Mouse (Mus musculus) frontal cortex, adult (tissue): ENCODE measurements around the gene Bcl2l1.

Source experiments
- ATAC-seq: cut with Nextera tagmentation; 2 replicates; pipeline ENCODE4 v1.9.2; 2017; ENCODE audit warnings: mild to moderate bottlenecking, moderate library complexity, mixed read lengths; ENCODE audit not compliant: low TSS enrichment

Gene Bcl2l1

DNA sequence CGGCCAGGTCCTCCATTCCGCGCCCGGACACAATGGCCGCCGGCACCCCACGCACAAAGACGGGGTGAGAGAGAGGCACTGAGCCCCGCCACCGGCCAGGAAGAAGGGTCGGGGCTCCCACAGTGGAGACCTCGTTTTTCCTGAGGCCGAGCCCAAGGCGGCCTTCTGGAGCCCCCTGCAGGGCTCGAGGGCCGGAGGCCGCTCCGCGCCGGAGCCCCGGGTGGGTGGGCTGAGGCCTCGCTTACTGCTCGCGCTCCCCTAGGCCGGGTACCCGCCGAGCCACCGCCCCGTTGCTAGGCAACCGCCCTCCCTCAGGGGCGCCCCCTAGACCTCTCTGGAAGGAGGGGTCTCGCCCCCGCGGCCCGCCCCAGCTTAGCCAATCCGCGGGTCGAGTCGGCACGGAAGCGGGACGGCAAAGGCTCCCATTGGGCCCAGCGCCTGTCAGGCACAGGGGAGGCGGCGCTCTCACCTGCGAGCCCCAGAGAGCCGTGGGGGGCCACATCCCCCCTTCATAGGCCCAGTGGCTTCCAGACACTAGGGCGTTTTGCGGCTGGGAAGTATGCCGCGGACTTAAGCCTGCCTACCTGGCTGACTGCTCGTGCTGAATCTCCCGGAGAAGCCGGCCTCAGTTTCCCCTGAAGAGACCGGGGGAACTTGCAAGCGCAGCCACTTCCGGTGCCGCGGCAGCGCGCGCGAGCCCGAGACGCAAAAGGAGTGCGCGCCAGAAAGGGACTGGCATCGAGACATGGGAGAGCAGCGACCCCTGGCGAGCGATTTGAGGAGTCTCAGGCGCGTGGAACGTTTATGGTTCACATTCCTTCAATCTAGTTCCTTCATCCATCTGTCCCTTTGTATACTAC is at the start of gene Bcl2l1:
Gene Bcl2l1, minus strand, starts transcription at position 710 of the 860 bp plus-strand sequence.
- ATAC-seq: peak; percentile 92

- ATAC-seq: no peak
Measured at GRCm38 (mm10) chr2:152880898-152881297, 49.4 kb upstream of the Bcl2l1 start.

DNA sequence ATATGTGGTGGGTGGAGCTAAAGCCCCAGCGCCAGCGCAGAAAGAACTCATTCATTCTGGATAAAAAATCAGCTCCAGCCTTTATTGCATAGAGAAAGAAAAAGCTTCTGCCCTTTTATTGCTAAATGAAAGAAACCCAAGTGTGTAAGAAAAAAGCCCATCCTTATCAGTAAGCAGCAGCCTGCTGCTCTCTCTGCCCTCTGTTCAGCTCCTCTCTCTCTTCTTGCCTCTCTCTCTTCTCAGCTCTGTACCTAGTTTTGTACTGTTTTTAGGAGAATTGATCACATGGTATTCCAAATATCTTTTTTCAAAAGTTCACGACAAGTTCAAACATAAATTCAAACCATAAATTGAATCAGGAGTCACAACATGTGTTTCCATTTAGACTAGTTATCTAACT is 46.7 kb upstream of the Bcl2l1 start:
- ATAC-seq: no peak

DNA sequence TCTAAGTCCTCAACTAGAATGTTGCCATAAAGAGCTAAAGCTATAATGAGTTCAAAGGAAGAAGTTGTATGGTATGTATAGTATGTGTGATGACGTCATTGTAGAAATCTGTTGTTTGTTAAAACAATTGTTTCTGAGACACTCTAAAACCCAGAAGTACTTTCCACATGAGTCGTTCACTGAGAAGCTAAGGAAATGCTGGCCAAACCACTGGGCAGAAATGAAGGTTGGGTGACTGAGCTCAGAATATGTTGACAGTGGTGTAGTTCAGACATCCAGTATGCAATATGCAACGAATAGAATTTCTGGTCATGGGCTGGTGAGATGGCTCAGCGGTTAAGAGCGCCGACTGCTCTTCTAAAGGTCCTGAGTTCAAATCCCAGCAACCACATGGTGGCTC is 31.8 kb upstream of the Bcl2l1 start:
- no peak for ATAC-seq

- no peak for ATAC-seq
Measured at GRCm38 (mm10) chr2:152862638-152863037, 31.1 kb upstream of the Bcl2l1 start.

- ATAC-seq: no peak
Measured at GRCm38 (mm10) chr2:152861891-152862290, 30.4 kb upstream of the Bcl2l1 start.

DNA sequence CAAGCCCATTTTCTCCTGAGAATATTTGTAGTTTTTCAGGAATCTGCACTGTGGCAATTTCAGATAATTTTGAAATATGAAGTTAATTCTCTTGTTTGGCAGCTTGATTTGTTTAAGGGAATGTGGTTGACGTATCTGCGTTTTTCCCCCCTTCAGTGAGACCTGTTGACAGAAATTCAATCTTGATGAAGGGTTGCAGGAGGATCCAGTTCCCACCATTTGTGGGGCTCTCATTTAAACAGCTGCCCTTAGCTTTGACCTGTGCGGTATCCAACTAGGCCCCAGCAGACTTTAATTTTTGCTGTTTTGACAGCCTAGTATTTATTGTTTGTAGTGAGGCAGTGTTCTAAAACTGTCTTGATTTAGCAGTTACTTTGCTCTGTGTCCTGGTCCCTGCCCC is 28.0 kb upstream of the Bcl2l1 start:
- ATAC-seq: no peak

- ATAC-seq: no peak
Measured at GRCm38 (mm10) chr2:152848466-152848865, 16.9 kb upstream of the Bcl2l1 start.

- ATAC-seq: peak; percentile 100
Measured at GRCm38 (mm10) chr2:152847815-152848302, 16.3 kb upstream of the Bcl2l1 start, which contains the start of gene Tpx2. Gene Tpx2 (plus strand): TSS chr2:152847964.

DNA sequence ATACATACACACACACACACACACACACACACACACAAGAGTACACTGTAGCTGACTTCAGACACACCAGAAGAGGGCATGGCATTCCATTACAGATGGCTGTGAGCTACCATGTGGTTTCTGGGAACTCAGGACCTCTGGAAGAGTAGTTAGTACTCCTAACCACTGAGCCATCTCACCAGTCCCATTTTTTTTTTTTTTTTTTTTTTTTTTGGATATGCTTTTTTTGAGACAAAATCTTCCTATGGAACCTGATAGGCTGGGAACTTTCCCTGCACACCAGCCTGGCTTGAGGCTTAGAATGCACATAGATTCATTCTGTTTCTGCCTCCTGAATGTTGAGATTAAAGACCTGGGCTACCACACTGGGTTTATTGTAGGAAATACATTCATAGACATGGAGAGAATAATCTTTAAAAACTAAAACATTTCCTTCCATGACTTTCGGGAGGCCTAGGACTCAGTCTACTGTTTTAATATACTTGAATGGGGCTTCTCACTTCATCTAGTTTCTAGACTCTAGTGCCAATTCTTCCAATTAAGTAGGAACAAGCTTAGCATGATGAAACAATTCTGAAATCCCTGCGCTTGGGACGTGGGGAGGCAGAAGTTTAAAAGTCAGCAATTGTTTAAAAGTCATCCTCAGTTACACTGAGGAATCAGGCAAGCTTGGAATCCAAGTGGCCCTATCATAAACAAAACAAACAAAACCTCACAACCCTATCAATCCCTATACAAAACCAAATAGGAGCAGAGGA is 15.7 kb upstream of the Bcl2l1 start:
- peak; percentile 27; the same call in 1 of the 2 replicates for ATAC-seq

GRCm38 (mm10) chr2:152842741-152843140 is 11.2 kb upstream of the Bcl2l1 start:
- ATAC-seq: no peak

- no peak for ATAC-seq
Measured at GRCm38 (mm10) chr2:152839256-152839655, 7.7 kb upstream of the Bcl2l1 start.

GRCm38 (mm10) chr2:152830021-152830921 is 1.3 kb downstream of the Bcl2l1 start:
- ATAC-seq: peak; percentile 70

- ATAC-seq: no peak
Measured at GRCm38 (mm10) chr2:152829367-152829881, 2.1 kb downstream of the Bcl2l1 start.

- no peak for ATAC-seq
Measured at GRCm38 (mm10) chr2:152828532-152828931, 3.0 kb downstream of the Bcl2l1 start.

- no peak for ATAC-seq
Measured at GRCm38 (mm10) chr2:152828011-152828370, 3.5 kb downstream of the Bcl2l1 start.

DNA sequence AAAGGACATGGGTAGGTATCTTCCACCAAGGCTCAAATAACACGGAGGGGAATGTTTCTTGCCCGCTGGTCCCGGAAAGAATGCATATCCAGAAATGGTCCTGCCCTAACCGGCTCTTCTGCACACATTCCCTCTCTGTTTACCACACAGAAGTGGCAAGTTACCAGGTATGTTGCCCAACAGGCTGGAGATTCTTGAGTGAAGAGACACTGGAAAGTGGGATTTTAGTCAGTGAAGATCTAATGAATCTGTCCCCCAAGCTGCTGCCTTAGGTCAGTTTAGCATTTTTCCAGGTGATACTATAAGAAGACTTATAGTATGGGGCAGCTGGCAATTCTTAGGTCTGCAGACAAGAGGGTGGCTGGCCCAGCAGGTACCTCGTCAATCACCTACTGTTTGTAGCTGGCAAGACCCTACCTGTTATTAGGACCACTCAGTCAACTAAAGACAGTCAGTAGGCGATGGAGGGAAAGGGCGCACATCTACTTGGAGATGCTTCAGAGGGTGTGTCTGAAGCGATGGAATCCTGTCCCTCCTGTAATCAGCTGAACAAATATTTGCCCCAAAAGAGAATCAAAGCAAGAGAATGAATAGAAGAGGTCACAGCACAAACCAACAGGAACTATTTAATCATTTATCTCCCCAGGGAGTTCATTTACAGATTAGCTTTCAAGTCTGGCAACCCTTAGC is 4.1 kb downstream of the Bcl2l1 start:
- no peak for ATAC-seq

DNA sequence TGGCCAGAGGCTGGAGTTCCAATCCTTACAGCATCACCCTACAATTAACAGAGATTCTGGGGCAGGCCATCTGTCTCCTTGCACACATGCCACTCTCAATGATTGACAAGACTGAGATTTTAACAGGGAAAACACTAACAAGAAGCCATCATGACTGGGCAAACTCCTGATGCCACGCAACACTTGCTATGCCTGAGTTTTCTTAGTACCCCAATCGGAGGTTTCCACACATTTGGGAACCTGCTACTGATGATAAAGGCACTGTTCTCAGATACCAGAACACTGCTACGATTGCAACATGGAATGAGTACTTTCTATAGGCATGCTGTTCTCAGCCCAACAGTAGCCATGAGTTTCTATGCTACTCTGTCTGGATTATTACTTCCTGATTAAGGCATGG is 5.0 kb downstream of the Bcl2l1 start:
- ATAC-seq: no peak

DNA sequence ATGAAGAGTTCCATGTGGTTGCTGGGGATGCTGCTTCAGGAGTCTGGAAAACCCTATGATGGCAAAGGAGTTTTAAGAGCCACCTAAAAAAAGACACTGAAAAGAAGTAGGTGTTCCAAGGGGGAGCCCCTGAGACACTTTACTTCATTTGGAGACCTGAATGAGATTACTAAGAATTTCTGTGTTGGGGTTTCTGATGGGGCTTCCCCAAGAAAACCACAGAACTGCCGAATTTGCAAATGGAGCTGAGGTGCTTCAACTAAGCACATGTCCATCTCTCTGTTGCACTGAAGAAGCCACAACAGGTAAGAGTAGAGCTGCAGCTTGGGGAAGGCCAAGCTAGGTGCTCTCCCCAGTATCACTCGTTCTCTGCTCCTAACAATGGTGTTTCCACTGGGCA is 5.8 kb downstream of the Bcl2l1 start:
- ATAC-seq: no peak

DNA sequence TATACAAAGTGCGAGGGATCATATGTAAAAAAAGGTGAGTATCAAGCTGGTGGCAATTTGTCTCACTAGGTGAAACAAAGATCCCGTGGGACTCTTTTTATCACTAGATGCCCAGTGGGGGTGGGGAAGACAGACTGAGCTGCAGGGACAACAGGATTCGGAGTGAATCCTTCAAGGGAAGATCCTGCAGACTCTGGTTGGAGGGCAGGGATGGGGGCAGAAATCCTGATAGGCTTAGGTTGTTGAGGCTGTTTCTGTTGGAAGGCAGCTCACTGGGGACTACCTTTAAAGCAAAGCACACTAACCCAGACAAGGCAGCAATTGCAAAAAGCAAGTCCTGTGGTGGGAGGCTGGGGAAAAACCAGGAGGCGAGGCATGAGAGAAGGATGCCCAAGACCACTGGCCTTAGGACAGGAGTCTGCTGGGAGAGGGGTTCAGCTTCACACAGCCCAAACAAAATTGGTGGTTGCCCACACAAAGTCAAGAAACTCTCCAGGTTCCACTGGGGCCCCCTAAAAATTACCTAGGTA is 6.3 kb downstream of the Bcl2l1 start:
- no peak for ATAC-seq
